Mouse (Mus musculus): ENCODE data around the gene Iqcn.

Gene Iqcn

DNA sequence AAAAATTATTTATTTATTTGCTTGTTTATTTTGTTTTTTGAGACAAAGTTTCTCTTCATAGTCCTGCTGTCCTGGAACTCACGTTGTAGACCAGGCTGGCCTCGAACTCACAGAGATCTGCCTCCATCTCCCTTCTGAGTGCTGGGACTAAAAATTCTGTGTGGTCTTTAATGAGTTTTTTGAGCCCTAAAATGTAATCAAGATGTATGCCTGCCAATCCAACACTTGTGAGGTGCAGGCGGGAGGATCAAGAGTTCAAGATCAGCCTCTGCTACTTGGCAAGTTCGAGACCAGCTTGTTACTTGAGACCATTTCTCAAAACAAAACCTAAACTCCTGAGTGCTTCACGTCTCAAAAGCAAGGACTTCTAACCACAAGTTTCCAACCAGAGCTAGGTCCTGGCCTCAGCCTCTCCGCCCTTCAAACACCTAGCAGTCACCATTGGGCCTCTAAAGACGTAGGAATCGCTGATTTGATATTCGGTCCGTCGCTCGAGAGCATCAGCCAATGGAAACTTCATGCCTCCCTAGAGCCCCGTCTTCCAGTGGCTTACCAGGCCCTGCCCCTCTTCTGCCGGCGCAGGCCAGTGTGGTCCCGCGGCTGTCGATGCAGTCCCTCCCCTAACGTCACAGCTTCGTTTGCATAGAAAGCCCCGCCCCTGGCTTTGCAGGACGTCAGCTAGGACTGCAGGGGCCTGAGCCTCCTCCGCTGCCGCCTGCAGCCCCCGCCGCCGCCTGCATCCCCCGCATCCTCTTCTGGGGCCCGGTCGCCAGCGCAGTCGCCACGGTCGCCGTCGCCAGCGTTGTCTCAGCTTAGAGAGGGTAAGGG is 51.0 kb downstream of the Iqcn start, which contains the start of gene Rab3a:
Rab3a (plus strand) TSS at position 637 of the 828 bp plus-strand sequence.
- peak; percentile 99 for DNase-seq (ENCODE audit: low read depth, low spot score)

DNA sequence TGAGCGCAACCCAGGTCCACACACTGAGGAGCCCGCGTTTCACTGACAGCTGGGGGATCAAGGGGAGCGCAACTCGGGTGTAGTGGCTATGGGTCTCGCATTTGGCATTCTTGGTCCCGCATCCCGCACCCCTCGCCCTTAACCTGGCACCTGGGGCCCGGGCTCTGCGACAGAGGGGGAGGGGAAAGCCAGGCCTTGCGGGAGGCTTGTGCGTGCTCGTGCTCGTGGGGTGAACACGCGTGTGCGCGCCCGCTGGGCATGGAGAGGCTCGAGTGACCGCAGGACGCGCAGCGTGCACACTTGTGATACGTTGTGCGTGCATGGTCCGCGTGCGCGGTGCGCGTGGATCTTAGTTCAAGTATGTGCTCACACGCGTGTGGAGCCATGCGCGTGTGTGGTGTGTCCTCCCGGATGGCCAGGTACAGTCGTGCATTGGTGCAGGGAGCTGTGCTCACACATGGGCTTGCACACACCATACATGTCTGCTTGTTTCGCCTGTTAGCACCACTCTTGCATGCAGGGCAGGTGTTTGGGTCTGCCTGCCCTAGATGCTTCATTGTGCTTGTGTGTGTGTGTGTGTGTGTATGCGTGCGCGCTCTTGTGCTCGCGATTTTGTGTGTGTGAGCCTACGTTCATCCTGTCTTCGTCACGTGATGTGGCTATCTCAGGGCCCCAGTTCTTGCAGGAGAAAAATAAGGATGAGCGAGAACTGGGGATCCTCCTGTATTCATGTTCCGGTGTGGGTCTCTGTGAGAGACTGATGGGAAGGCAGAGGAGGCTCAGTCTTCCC is 51.8 kb downstream of the Iqcn start:
- DNase-seq (ENCODE audit: low read depth, low spot score): peak; percentile 50

DNA sequence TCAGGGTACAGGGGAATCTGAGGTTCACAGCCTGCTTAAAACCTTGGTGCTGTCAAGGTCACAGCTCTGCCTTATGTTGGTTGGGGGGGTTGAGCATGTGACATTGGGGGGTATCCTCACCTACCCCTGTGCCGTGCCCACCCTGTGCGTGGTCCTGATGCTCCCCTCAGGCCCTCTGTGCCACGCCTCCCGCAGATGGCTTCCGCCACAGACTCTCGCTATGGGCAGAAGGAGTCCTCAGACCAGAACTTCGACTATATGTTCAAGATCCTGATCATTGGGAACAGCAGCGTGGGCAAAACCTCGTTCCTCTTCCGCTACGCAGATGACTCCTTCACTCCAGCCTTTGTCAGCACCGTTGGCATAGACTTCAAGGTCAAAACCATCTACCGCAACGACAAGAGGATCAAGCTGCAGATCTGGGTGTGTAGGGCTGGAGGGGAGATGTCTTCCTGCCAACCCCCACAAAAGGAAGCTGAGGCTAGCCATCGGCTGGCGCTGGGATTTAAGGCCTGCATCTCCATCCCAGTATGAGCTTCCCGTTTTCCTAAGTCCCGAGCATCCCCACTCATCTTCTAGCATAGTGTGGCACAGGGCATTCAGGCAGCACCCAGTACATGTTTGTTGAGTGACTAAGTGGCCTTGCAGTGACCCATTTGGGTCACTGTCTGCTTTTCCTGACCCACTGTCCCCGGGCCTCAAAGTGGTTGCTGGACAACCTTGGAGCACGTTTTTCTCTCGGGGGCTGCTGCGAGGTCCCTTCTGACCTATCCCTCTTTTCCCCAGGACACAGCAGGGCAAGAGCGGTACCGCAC is 52.6 kb downstream of the Iqcn start:
- no peak for DNase-seq (ENCODE audit: low read depth, low spot score)

DNA sequence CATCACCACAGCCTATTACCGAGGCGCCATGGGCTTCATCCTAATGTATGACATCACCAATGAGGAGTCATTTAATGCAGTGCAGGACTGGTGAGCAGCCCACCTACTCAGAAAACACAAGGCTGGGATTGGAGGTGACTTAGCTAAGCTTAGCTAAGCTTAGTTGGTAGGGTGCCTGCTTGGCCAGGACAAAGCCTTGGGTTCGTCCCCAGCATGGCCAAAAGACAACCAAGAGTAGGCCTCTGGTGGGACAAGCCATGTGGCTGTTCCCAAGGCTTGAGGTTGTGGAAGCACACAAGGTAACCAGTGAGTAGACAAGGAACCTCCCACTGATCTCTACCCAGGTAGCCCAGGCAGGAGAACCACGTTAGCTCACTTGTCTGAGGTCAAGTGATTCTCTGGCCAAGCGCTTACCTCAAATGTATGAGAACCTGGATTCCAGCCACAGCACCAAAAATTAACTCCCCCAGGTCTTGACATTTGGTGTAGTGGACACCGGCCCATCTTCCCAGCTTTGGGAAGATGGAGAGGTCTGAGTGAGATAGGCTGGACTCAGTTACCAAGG is 53.3 kb downstream of the Iqcn start:
- DNase-seq (ENCODE audit: low read depth, low spot score): no peak

DNA sequence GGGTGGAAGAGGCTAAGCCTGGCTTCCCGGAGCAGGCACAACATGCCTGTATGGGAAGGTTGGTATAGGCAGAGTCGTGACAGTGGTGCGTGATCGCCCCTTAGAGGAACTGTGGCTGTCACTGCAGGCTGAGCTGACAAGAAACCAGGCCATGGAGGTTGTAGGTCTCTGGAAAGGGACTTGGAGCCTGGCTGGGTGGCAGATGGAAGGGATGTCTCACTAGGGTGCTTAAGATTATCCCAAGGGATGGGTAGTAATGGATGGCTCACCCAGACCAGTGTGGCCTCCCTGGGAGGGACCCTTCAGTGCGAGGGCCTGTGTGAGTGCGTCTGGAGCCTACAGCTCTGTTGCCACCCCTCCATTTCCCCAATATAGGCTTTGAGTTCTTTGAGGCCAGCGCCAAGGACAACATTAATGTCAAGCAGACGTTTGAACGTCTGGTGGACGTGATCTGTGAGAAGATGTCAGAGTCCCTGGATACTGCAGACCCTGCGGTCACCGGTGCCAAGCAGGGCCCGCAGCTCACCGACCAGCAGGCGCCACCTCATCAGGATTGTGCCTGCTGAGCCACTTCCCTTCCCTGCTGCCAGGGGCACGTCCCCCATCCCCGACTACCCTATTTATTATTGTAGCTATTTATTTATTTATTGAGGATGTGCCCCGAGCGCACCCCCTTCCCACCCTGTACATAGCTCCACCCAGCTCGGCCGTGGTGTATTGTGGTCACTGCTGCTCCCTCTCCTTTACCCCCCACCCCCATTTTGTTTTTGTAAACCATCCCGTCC is 54.5 kb downstream of the Iqcn start:
- DNase-seq (ENCODE audit: low read depth, low spot score): peak; percentile 54

DNA sequence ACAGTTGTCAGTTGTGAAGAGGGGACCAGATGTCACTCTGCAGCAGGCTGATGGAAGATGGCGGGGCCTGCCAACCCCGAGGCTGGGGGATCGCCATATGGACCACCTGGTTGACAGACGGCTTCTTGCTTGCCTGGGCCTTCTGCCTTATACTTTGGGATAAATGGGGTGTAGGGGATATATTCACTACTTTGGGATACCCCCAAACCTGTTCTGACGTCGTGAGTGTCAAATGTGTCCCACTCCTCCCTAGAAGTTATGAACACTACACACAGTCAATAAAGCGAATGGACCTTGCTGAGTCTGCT is 55.0 kb downstream of the Iqcn start:
- DNase-seq (ENCODE audit: low read depth, low spot score): no peak

DNA sequence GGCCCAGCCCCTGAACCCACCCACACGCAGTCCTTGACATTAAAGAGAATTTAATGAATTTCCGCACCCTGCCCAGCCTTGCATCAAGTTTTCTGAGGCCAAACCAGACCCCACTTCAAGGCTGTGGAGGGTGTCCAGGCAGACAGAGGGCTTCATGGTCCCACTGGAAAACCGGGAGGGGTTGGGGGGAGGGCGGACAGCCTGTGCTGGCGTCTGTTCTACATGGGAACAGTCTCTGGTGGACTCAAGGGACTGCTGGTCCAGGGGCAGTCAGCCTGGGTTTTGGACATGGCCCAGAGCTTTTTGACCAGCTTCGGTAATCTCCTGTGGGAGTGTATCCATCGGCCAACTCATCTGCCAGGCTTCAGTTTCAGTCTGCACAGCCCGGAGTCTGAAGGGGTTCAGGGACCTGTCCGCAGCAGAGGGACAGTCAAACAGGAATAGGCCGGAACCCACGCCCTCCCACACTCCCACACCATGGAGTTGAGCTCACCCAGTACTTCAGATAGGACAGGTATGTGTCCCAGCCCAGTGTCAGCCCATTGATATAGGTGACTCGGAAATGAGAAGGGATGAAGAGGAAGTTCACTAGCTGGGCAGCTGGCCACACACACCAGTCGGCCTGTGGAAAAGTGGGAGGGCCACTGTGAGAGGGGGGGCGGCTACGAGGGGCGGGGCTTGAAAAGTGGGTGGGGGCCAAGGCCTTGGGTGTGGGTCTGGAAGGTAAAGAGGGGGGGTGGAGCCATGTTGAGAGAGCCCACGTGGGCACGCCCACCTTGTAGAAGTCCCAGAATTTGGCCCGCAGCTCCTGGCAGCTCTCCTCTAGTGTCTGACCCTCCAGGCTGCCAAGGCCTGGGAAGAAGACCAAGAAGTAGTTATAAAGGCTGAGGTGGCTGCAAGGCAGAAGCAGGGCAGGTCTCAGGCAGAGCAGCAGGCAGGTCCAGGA is 55.6 kb downstream of the Iqcn start:
- DNase-seq (ENCODE audit: low read depth, low spot score): peak; percentile 88

DNA sequence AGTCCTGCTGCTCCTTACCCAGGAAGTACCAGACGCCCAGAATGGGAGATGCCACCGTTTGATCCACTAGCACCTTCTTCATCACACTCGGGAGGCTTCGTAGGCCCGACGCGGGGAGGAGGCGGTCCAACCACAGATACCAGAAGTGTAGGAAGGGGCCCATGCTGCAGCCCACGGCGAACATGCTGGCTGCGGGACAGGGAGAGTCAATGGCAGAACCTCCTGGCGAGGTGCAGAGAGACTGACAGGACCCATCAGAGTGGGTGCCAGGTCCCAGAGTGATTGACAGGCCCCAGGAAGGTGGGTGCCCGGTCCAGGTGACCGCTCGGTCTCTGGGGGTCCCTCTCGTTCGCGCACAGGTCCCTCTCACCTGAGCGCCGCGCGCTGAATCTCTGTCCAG is 57.1 kb downstream of the Iqcn start:
- DNase-seq (ENCODE audit: low read depth, low spot score): peak; percentile 56

DNA sequence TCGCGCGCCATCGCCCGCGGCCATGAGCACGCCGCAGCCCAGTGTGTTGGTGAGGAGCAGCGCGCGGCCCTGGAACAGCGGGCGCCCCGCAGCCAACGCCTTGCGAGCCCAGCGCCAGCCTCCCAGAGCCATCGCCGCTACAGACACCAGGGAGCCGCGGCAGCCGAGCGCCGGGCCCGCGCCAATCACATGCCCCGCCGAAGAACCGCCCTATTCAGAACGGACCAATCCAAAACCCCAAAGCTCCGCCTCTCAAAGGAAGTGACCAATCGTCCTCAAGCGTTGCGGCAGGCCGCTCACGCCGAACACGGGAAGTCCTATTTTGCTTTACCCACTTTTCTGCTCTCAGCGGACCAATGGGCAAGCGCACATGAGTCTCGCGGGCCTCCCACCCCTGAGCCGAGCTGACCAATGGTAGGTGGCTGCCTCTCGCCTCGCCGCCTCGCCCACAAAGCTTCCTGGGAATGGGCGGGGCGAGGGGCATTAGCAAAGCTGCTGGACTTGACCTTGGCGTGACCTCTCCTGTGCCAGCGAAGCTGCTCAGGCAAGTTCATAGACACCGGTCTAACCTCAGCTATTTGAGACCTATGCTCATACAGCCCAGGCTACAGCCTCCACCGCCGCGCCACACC is 57.6 kb downstream of the Iqcn start, which contains the start of gene Mpv17l2:
Mpv17l2 (minus strand) TSS at position 172 of the 632 bp plus-strand sequence.
- DNase-seq (ENCODE audit: low read depth, low spot score): peak; percentile 100

DNA sequence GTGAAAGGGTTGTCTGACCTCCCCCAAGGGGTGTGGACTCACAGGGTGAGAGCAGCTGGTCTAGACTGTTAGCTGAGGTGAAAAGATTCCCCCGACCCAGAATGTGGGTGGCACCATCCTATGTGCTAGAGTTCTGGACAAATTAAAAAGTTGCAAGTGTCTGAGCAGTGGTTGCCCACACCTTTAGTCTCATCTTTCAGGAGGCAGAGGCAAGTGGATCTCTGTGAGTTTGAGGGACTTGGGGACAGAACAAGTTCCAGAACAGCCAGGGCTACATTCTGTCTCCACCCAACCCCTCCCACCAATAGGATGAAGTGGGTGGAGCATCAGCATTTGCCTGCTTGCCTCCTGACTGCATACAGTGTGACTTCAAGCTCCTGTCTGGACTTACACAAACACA is 58.9 kb downstream of the Iqcn start:
- peak; percentile 62 for DNase-seq (ENCODE audit: low read depth, low spot score)

DNA sequence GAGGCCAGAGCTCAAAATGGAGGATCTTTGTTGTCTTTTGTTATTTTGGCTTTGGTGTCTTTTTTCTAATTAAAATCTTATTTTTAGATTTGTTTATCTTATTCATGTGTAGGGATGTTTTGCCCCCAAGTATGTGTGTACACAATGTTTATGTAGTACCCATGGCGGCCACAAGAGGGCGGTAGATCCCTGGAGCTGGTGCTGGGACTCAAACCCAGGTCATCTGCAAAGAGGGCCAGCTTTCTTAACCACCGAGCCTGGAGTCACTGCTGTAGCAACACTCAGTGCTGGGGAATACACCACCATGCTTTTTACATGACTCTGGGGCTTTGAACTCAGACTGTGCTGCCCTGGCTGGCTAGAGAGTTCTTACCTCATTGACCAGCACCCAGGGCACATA is 60.1 kb downstream of the Iqcn start:
- DNase-seq (ENCODE audit: low read depth, low spot score): peak; percentile 75

DNA sequence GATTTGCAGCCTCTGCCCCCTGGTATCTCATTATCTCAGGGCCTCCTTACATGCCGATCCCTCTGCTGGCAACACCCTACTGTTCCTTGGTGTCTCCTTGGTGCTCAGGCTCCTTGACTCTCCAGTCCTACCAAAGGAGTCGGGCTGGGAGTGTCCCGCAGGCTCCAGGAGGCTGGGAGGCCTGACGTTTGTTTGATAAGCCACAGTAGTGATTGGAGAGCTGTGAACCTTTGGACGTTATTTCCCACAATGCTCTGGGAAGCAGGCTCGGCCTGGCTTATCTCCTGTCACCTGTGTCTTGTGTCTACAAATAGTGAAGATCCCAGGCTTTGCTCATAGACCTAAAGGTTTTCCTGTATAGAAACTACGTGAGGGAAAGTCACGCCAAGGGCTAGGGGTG is 60.8 kb downstream of the Iqcn start:
- no peak for DNase-seq (ENCODE audit: low read depth, low spot score)

DNA sequence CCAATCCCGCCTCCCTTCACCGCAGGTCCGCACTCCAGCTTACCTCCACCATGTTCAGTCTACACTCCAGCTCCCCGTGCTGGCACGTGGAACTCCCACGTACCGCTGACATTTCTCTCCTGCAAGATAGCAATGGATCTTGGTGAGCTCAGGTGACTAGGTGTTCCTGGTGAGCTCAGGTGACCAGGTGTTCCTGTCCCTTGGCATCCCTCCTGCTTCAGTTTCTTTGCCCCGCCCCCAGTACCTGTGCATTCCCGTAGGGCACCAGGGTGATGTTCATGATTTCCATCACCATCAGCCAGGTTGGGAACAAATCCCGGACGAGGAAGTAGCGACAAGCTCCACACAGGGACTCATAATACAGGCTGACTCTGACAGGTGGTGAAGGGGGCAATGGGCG is 61.4 kb downstream of the Iqcn start:
- DNase-seq (ENCODE audit: low read depth, low spot score): no peak

DNA sequence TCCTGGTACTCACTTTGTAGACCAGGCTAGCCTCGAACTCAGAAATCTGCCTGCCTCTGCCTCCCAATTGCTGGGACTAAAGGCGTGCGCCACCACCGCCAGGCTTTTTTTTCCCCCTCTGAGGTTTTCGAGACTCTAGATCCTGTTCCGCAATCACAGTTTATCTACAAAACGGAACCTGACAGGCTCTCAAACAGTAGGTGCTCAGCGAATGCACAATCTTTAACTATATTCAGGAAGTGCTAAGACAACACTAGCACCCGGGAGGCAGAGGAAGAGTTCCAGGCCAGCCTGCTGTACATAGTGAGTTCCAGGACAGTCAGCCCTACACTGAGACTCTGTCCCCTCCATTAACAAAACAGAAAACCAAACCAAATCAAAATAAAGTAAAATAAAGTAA is 62.1 kb downstream of the Iqcn start:
- DNase-seq (ENCODE audit: low read depth, low spot score): no peak

DNA sequence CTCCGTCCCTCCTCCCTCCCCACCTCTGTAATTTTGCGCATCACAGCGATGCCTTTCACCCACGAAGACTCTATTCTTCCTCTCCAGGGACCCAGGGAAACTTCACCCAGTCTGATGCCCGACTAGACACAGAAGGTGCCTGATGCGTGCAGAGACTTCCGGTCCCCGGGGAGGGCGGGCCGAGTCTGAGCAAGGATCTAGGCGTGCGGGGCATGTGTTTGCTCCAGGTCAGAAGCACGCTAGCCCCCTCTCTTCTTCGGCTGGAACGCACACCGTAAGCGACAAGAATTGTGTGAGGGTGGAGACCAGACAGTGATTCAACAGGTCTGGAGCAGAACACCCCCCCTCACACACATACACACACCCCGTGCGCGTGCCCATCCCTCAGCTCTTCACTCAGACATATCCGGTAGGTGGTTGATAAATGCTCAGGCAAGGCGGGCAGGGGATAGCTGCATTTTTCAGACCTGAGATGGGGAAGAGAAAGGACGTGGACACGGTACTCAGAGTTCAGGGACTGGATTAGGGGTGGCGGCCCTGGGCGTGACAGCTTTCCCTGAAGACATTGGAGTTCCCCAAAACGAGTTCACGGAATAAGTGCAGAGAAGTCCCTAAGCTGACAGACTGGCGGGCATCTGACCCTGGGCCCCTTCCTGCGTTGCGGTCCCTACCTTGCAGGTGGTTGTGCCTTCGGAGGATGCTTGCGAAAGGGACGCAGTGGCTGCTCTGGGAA is 62.7 kb downstream of the Iqcn start:
- peak; percentile 55 for DNase-seq (ENCODE audit: low read depth, low spot score)

DNA sequence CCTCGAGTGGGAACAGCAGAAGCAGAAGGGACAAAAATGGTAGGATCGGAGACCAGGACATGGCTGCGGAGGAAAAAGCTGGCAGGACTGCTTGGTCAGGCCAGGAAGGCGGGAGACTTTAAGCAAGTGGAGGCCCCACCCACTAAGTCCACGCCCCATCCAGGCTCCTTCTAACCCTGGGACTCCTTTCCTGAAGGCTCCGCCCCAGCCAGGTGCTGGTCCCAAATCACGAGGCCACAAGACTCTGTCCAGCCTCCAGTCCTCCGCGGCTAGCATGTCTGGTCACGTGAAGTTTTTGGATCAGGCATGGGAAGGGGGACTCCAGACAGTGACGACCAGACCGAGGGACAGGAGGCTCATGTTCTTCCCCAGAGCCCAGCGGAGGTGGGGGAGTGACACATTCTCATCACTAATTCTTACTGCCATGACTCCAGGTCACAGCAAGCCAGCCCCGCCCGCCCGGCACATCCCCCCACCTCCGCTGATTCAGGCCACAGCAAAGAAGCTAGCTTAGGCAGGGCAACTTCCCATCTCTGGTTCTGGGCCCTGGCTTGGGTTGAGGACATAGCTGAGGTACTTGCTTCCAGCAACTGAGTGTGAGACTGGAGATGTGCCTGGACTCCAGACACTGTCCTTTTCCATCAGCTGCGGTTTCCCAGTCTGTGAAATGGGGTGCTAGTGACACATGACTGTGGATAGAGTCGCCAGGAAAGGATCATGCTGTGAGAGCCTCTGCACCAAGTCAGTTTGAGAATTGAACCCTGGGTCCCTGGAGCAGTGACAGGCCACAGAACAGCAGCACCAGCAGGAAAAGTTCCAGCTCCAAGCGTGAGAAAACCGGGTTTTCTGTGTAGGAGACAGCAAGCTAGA is 63.5 kb downstream of the Iqcn start:
- DNase-seq (ENCODE audit: low read depth, low spot score): peak; percentile 94

Measured in R1 (cell line).